ENCODE assay signal across 8 mouse cellular contexts in the genomic region with DNA sequence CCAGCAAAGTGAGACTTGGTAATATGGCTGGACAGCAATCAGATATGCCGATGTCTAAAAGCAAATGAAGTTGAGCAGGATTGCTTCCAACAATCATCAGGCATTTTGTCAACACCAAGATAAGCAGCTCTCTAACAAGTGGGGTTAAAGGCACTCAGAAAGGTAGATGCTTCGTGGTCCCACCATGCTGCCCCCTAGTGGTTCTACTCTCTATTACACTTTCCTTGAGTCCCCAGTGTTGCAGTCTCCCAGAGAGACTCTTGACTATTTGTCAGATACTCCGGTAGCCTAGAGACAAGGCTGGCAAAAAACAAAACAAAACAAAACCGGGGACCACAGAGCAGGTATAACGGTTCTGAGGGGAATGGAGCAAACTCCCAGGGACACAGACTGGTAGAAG. TPM values are rescaled to one million over a fixed set of nuclear protein-coding genes. Genes with fewer than 3 reads are reported as not detected.
A peak's percentile ranks its signal among the peaks of the same experiment; 100 is the strongest.
DNase-seq lines count a peak whose midpoint lies in the region; ATAC-seq and TF ChIP-seq lines count a peak whose summit lies in the region.

No protein-coding gene starts in this region.

- H3K4me3 ChIP-seq in forebrain, postnatal 0 days (ENCODE audit: low read depth, low read length), result no peak overlapping the region
- H3K4me3 ChIP-seq in forebrain, embryonic 15.5 days, result no peak overlapping the region
- no peak overlapping the region for H3K4me3 ChIP-seq in stomach, embryonic 15.5 days (replicated peaks)

- H3K27ac ChIP-seq in forebrain, postnatal 0 days (ENCODE audit: low read depth, low read length), result no peak overlapping the region
- H3K27ac ChIP-seq in forebrain, embryonic 15.5 days (replicated peaks), result no peak overlapping the region
- no peak overlapping the region for H3K27ac ChIP-seq in stomach, embryonic 15.5 days

- no peak for ATAC-seq in forebrain, postnatal 0 days
- no peak for ATAC-seq in forebrain, embryonic 15.5 days (replicated peaks)
- ATAC-seq in stomach, embryonic 15.5 days (ENCODE audit: insufficient read depth, low FRiP score, low read depth), result peak; percentile 22; the same call in 1 of the 2 replicates

- 51% methylated on average over 5 of the region's 5 CpGs for WGBS in forebrain, postnatal 0 days
- 63% methylated on average over 5 of the region's 5 CpGs for WGBS in forebrain, embryonic 15.5 days
- 51% methylated on average over 5 of the region's 5 CpGs for WGBS in stomach, embryonic 15.5 days

- H3K27me3 ChIP-seq in forebrain, postnatal 0 days (ENCODE audit: insufficient read depth, low read length), result no peaks in the 10 kb centered on the region
- H3K27me3 ChIP-seq in forebrain, embryonic 15.5 days, result no peaks in the 10 kb centered on the region
- H3K27me3 ChIP-seq in stomach, embryonic 15.5 days (replicated peaks), result no peaks in the 10 kb centered on the region

- no peak for DNase-seq in forebrain, postnatal 0 days
- DNase-seq in A20 (ENCODE audit: low read depth, low spot score), result peak; percentile 68
- peak; percentile 7 to 55 for DNase-seq in adrenal gland, postnatal 36 days
- peak; percentile 37 to 46 for DNase-seq in kidney, postnatal 36 days
- DNase-seq in right cerebral cortex, postnatal 4 days, result no peak
- no peak for DNase-seq in urinary bladder, adult 18-20 months (ENCODE audit: low spot score in 2 of 2)

- no peaks in the 10 kb centered on the region for H3K9me3 ChIP-seq in forebrain, postnatal 0 days (ENCODE audit: low read length)
- no peaks in the 10 kb centered on the region for H3K9me3 ChIP-seq in forebrain, embryonic 15.5 days
- H3K9me3 ChIP-seq in stomach, embryonic 15.5 days, result no peaks in the 10 kb centered on the region

- H3K4me1 ChIP-seq in forebrain, postnatal 0 days (ENCODE audit: insufficient read depth), result no peaks in the 10 kb centered on the region
- H3K4me1 ChIP-seq in forebrain, embryonic 15.5 days, result peaks cover 4% of the 10 kb centered on the region
- H3K4me1 ChIP-seq in stomach, embryonic 15.5 days, result no peaks in the 10 kb centered on the region

- H3K9ac ChIP-seq in forebrain, postnatal 0 days, result no peak overlapping the region
- H3K9ac ChIP-seq in forebrain, embryonic 15.5 days (replicated peaks), result no peak overlapping the region
- H3K9ac ChIP-seq in stomach, embryonic 15.5 days, result no peak overlapping the region

- TF ChIP-seq CTCF in forebrain, postnatal 0 days (IDR thresholded peaks at IDR 0.05; ENCODE audit: low read depth), result peak; percentile 22

- H3K36me3 ChIP-seq in forebrain, postnatal 0 days (ENCODE audit: insufficient read depth), result no peaks in the 10 kb centered on the region
- H3K36me3 ChIP-seq in forebrain, embryonic 15.5 days, result no peaks in the 10 kb centered on the region
- no peaks in the 10 kb centered on the region for H3K36me3 ChIP-seq in stomach, embryonic 15.5 days

- no peak overlapping the region for H3K4me2 ChIP-seq in forebrain, postnatal 0 days (ENCODE audit: low read depth)
- no peak overlapping the region for H3K4me2 ChIP-seq in forebrain, embryonic 15.5 days (replicated peaks)
- no peak overlapping the region for H3K4me2 ChIP-seq in stomach, embryonic 15.5 days

RNA-seq across cellular contexts. Expression of gene Rbm26, which starts 21.3 kb away (rescaled TPM):
- total RNA-seq in forebrain, postnatal 0 days (2014; rRNA removed), result 44.9 and 65.0 TPM in 2 replicates
- 15.9 and 24.3 TPM in 2 replicates for polyA plus RNA-seq in forebrain, postnatal 0 days (2015; fragmentation: Nextera tagmentation; extraction: Ambion mirVana)
- 33.9 and 37.5 TPM in 2 replicates for polyA plus RNA-seq in forebrain, embryonic 15.5 days (2015; fragmentation: Nextera tagmentation; extraction: Ambion mirVana)
- total RNA-seq in adrenal gland, postnatal 36 days (2021), result 10 to 100 TPM; 39.0 to 48.7 TPM
- polyA plus RNA-seq in stomach, embryonic 15.5 days (2015; fragmentation: Nextera tagmentation; extraction: Ambion mirVana), result 30.8 and 32.8 TPM in 2 replicates

RNA-seq across cellular contexts. Expression of gene Ndfip2, which starts 60.0 kb away (rescaled TPM):
- 111 and 126 TPM in 2 replicates for total RNA-seq in forebrain, postnatal 0 days (2014; rRNA removed)
- polyA plus RNA-seq in forebrain, postnatal 0 days (2015; fragmentation: Nextera tagmentation; extraction: Ambion mirVana), result 86.5 and 97.6 TPM in 2 replicates
- polyA plus RNA-seq in forebrain, embryonic 15.5 days (2015; fragmentation: Nextera tagmentation; extraction: Ambion mirVana), result 76.0 and 83.9 TPM in 2 replicates
- total RNA-seq in adrenal gland, postnatal 36 days (2021), result 10 to 100 TPM; 39.5 to 43.8 TPM
- 79.8 and 81.0 TPM in 2 replicates for polyA plus RNA-seq in stomach, embryonic 15.5 days (2015; fragmentation: Nextera tagmentation; extraction: Ambion mirVana)

Comparison
In these comparisons a context has a peak if more than half of its experiments do, and no peak if none do; other contexts are left out.
1. DNase-seq: peak in A20 (single experiment), adrenal gland, postnatal 36 days (2 of 2) and kidney, postnatal 36 days (2 of 2); none in forebrain, postnatal 0 days (single experiment), right cerebral cortex, postnatal 4 days (single experiment) and urinary bladder, adult 18-20 months (0 of 2).